Mouse (Mus musculus): ENCODE data around the gene Ulk3. TPM values are rescaled to one million over a fixed set of nuclear protein-coding genes. Genes with fewer than 3 reads are reported as not detected.

The Ulk3 gene
- polyA plus RNA-seq, 1 experiment from 2014 or later, result 34.6 TPM

DNA sequence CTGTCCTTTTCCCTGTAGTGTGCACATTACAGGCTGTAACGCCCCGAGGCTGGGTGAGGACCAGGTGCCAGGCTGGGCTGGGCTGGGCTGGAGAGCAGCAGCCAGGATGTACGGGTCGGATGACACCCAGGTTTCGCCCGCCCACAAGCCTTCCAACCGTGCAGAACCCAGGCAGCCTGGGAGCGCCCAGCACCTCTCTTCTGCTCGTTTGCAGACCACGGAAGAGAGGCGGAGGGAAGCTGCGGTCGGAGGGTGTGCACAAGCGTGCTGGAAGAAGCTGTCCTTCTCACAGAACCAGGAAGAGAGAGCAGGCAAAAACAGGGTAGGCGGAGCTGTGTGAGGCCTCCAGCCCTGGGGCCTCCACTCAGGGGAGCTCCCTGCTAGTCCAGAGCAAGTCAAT lies 51.1 kb downstream of the Ulk3 start:
- Histone ChIP-seq H3K9ac (peak overlapping the region; percentile 20; the same call in 1 of the 2 replicates), H3K4me2 (peak overlapping the region; percentile 36), H3K4me1 (replicated peaks) (peaks cover 77% of the 10 kb centered on the region), H3K27ac (replicated peaks) (peak overlapping the region; percentile 47; the same call in 1 of the 2 replicates), H3K36me3 (no peaks in the 10 kb centered on the region), H3K9me3 (no peaks in the 10 kb centered on the region), H3K4me3 (0 out of 2 replicates have a peak overlapping the region, but pooled peaks have one; percentile 3), H3K27me3 (no peaks in the 10 kb centered on the region)
- WGBS, result 33% methylated on average over 15 of the region's 15 CpGs
- ATAC-seq (ENCODE audit: low FRiP score, low read depth), result no peak

DNA sequence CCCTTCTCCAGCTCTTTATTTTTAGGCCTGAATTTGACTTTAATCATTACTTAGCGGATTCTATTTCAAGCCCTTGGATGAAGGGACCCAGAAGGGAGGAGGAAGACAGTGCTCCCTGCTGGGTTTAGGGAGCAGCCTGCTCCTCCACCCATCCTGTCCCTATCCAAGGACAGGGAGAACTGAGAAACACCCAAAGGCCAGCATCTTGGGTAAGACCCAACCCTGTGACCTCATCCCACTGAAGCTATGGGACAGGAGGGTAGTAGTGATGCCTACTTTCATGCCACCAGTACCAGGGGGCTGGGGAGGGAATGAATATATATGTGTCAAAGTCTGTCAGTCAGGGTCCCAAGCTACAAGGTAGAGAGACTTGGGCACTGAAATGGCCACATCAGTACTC lies 51.8 kb downstream of the Ulk3 start:
- H3K9me3 ChIP-seq, result no peaks in the 10 kb centered on the region
- H3K4me2 ChIP-seq, result 0 out of 2 replicates have a peak overlapping the region, but pooled peaks have one; percentile 36
- H3K4me1 ChIP-seq (replicated peaks), result peaks cover 81% of the 10 kb centered on the region
- no peak overlapping the region for H3K4me3 ChIP-seq
- H3K36me3 ChIP-seq, result no peaks in the 10 kb centered on the region
- 71% methylated on average over 1 of the region's 1 CpGs for WGBS
- no peaks in the 10 kb centered on the region for H3K27me3 ChIP-seq
- H3K9ac ChIP-seq, result peak overlapping the region; percentile 5; the same call in 1 of the 2 replicates
- ATAC-seq (ENCODE audit: low FRiP score, low read depth), result no peak
- H3K27ac ChIP-seq (replicated peaks), result no peak overlapping the region

DNA sequence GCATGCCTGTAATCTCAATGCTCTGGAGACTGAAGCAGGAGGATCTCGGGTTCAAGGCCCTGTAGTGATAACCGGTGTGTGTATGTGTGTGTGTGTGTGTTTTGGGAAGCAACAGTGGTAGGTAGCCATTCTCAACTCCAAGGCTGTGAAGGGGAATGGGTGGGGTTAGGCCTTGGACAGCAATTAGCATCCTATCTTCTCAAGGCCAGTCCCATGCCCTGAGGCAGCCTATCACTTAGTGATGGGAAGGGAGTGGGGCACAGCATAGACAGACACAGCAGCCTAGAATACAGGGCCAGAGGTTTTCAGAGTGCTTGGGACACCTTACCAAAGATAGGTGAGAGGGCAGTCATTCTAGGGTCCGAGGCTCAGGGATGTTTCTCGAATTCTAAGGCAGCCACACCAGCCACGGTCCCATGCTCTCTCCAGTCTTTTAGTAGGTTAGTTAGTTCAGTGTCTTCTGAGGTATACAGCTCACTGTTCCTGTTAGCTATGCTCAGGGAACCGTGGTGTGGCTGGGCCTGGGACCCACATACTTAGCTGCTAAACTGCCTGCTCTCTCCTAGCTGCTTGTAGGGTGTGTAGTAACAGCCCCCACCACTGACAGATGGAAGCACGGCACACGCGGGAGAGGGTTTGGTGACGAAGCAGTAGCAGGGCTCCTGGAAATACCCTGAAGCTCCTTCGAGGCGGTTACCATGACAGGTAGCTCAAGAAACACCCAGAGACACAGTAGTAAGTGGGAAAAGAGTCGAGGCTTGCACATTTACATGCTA lies 52.7 kb downstream of the Ulk3 start:
- Histone ChIP-seq H3K9me3 (no peaks in the 10 kb centered on the region), H3K27ac (replicated peaks) (no peak overlapping the region), H3K27me3 (no peaks in the 10 kb centered on the region), H3K4me1 (replicated peaks) (peaks cover 80% of the 10 kb centered on the region), H3K9ac (no peak overlapping the region), H3K36me3 (no peaks in the 10 kb centered on the region), H3K4me2 (peak overlapping the region; percentile 97; the same call in 1 of the 2 replicates), H3K4me3 (no peak overlapping the region)
- ATAC-seq (ENCODE audit: low FRiP score, low read depth), result no peak
- 82% methylated on average over 13 of the region's 13 CpGs for WGBS

DNA sequence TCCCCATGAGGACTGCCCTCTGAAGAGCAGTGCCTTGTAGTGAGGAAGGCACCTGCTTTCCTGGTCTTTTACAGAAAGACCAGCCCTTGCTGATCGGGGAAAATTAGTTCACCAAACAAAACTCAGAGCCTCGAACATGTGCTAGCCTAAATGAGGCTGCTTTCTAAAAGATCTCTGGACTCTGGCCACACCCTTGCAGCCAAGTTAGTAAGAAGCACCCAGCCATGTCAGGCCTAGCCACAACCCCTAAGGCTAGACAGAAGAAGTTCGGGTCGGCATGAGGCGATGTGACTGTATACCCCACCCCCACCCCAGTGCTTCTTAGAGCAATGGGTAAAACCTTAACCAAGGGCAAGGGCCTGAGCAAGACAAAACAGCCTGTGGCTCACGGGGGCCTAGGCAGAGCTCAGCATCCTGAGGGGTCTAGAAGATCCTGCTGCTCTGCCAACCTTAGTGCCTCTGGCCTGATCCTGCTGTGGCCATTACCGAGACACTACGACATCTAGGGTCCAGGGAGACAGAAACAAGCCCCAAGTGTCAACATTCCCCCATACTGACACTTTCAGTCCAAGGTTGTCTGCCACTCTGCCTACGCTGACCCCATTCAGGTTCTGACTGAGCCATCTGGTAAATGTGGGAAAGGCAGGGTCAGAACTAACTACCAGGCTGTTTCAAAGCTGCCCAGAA lies 54.1 kb downstream of the Ulk3 start:
- 70% methylated on average over 9 of the region's 9 CpGs for WGBS
- Histone ChIP-seq H3K4me3 (peak overlapping the region; percentile 95), H3K9me3 (no peaks in the 10 kb centered on the region), H3K27ac (replicated peaks) (no peak overlapping the region), H3K9ac (peak overlapping the region; percentile 99), H3K4me2 (peak overlapping the region; percentile 97), H3K36me3 (no peaks in the 10 kb centered on the region), H3K4me1 (replicated peaks) (peaks cover 67% of the 10 kb centered on the region), H3K27me3 (no peaks in the 10 kb centered on the region)
- ATAC-seq (ENCODE audit: low FRiP score, low read depth), result no peak

DNA sequence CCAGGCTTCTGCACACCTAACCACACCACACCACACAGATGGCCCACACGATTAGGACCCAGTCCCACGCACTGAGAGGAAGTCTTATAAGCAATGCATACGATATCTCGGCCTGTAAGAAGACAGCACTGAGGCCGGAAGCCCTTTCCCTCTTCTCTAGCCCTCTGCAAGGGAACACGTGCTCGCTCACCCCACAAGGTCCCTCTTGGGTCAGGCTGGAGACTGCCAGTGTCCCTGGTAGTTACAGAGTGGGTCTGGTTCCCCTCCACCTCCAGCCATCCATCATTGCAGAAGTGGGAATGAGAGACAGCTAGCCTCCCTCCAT lies 54.6 kb downstream of the Ulk3 start:
- H3K4me1 ChIP-seq (replicated peaks), result peaks cover 62% of the 10 kb centered on the region
- H3K27me3 ChIP-seq, result no peaks in the 10 kb centered on the region
- ATAC-seq (ENCODE audit: low FRiP score, low read depth), result no peak
- H3K27ac ChIP-seq (replicated peaks), result no peak overlapping the region
- H3K9me3 ChIP-seq, result no peaks in the 10 kb centered on the region
- peak overlapping the region; percentile 95 for H3K4me3 ChIP-seq
- peak overlapping the region; percentile 99 for H3K9ac ChIP-seq
- H3K36me3 ChIP-seq, result no peaks in the 10 kb centered on the region
- WGBS, result 56% methylated on average over 7 of the region's 7 CpGs
- H3K4me2 ChIP-seq, result peak overlapping the region; percentile 97

DNA sequence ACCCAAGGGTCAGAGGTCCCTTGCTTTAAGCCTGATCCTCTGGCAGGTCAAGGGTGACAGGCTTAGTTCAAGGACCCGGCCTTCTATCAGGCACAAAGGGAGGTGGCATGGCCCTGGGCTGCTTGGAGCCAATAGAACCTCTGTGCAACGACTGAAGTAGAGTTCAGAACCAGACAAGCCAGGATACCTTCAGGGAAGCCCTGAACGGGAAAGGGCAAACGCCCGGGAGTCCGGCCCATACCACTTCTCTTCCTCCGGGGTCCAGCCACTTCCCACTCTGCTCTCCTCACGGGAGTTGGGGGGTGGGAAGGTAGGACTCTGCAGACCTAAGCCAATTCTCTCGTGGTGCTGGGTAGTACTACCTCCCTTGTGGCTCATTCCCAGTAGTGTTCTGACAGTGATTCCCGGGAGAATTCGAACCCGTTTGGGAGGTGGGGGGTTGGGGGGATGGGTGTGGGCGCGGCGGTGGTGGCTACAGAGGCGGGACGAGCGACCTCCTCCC lies 55.2 kb downstream of the Ulk3 start:
- peak; percentile 12; the same call in 1 of the 2 replicates for ATAC-seq (ENCODE audit: low FRiP score, low read depth)
- peak overlapping the region; percentile 95 for H3K4me3 ChIP-seq
- H3K27me3 ChIP-seq, result no peaks in the 10 kb centered on the region
- peak overlapping the region; percentile 97 for H3K27ac ChIP-seq (replicated peaks)
- peaks cover 55% of the 10 kb centered on the region for H3K4me1 ChIP-seq (replicated peaks)
- no peaks in the 10 kb centered on the region for H3K36me3 ChIP-seq
- peak overlapping the region; percentile 97 for H3K4me2 ChIP-seq
- H3K9ac ChIP-seq, result peak overlapping the region; percentile 99
- H3K9me3 ChIP-seq, result no peaks in the 10 kb centered on the region
- WGBS, result 0% methylated on average over 18 of the region's 18 CpGs

DNA sequence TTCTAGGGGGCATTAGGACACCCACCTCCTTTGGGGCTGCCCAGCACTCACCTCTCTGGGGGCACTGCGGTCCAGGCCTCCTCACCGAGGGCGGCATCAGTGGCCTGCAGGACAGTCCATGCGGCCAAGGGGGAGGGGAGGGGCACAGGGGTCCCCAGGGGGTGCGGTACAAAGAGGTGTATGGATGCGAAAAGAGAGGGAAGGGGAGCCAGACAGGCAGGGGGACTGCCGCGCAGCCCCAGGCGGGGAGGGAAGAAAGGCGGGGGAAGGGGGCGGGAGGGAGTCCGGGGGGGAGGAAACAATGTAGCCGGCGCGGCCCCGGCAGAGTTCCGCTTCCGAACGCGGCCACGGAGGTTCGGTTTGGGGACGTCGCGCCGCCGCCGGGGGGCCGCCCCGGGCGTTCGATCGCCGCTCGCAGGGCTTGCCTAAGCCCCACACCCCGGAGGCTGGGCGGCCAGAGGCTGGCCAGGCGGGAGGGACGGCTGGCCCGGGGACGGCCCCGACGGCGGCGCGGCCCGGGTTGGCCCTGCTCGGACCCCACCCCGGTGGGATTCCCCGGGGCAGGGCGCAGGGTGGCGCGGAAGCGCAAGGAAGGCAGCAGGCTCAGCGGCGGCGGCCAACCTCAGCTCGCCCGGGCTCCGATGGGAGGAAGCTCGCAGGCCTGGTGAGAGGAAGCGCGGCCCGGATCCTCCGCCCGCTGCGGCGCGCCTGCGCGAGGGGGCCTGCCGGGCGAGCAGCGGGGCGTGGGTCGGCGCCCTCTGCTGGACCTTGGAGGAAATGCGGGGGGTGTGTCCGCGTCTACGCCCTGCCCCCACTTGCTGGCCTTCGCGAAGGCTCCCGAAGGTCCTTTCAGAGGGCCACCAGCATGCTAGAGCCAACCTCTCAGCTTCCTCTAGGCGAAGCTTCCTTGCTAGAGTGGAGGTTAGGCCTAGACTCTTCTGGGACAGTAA lies 56.0 kb downstream of the Ulk3 start:
- H3K9me3 ChIP-seq, result no peaks in the 10 kb centered on the region
- peak; percentile 91 for ATAC-seq (ENCODE audit: low FRiP score, low read depth)
- no peaks in the 10 kb centered on the region for H3K36me3 ChIP-seq
- H3K27ac ChIP-seq (replicated peaks), result peak overlapping the region; percentile 97
- peak overlapping the region; percentile 97 for H3K4me2 ChIP-seq
- H3K27me3 ChIP-seq, result no peaks in the 10 kb centered on the region
- H3K4me1 ChIP-seq (replicated peaks), result peaks cover 48% of the 10 kb centered on the region
- peak overlapping the region; percentile 95 for H3K4me3 ChIP-seq
- peak overlapping the region; percentile 99 for H3K9ac ChIP-seq
- WGBS, result under 1% methylated on average over 69 of the region's 85 CpGs

Other genes starting within 250 kb of the Ulk3 start
- 20.3 and 21.3 TPM in 2 replicates for gene Ppcdc, start 149.3 kb upstream of the Ulk3 start, polyA plus RNA-seq (2015; fragmentation: Nextera tagmentation; extraction: Ambion mirVana)
- 134 and 139 TPM in 2 replicates for gene Scamp5, start 121.4 kb upstream of the Ulk3 start, polyA plus RNA-seq (2015; fragmentation: Nextera tagmentation; extraction: Ambion mirVana)
- gene Rpp25, start 85.4 kb upstream of the Ulk3 start, polyA plus RNA-seq (2015; fragmentation: Nextera tagmentation; extraction: Ambion mirVana), result 17.7 and 18.0 TPM in 2 replicates
- 894 and 915 TPM in 2 replicates for gene Cox5a, start 68.2 kb upstream of the Ulk3 start, polyA plus RNA-seq (2015; fragmentation: Nextera tagmentation; extraction: Ambion mirVana)
- 25.0 TPM in 2 replicates for gene Fam219b, start 51.9 kb upstream of the Ulk3 start, polyA plus RNA-seq (2015; fragmentation: Nextera tagmentation; extraction: Ambion mirVana)
- gene Mpi, start 36.7 kb upstream of the Ulk3 start, polyA plus RNA-seq (2015; fragmentation: Nextera tagmentation; extraction: Ambion mirVana), result 74.7 and 75.9 TPM in 2 replicates
- 48.6 and 48.9 TPM in 2 replicates for gene Scamp2, start 28.5 kb upstream of the Ulk3 start, polyA plus RNA-seq (2015; fragmentation: Nextera tagmentation; extraction: Ambion mirVana)
- 0.19 and 1.3 TPM in 2 replicates for gene Cplx3, start 16.8 kb downstream of the Ulk3 start, polyA plus RNA-seq (2015; fragmentation: Nextera tagmentation; extraction: Ambion mirVana)
- gene Lman1l, start 31.3 kb downstream of the Ulk3 start, polyA plus RNA-seq (2015; fragmentation: Nextera tagmentation; extraction: Ambion mirVana), result not detected in 2 replicates
- 36.6 and 44.5 TPM in 2 replicates for gene Csk, start 64.2 kb downstream of the Ulk3 start, polyA plus RNA-seq (2015; fragmentation: Nextera tagmentation; extraction: Ambion mirVana)
- not detected in 2 replicates for gene Cyp1a2, start 94.3 kb downstream of the Ulk3 start, polyA plus RNA-seq (2015; fragmentation: Nextera tagmentation; extraction: Ambion mirVana)
- 0.05 and 0.19 TPM in 2 replicates for gene Cyp1a1, start 98.5 kb downstream of the Ulk3 start, polyA plus RNA-seq (2015; fragmentation: Nextera tagmentation; extraction: Ambion mirVana)
- 30.8 and 31.0 TPM in 2 replicates for gene Edc3, start 119.1 kb downstream of the Ulk3 start, polyA plus RNA-seq (2015; fragmentation: Nextera tagmentation; extraction: Ambion mirVana)
- 65.5 and 67.0 TPM in 2 replicates for gene Clk3, start 176.4 kb downstream of the Ulk3 start, polyA plus RNA-seq (2015; fragmentation: Nextera tagmentation; extraction: Ambion mirVana)
- 7.7 and 8.5 TPM in 2 replicates for gene Arid3b, start 247.3 kb downstream of the Ulk3 start, polyA plus RNA-seq (2015; fragmentation: Nextera tagmentation; extraction: Ambion mirVana)

Data from hindbrain, embryonic 15.5 days (tissue).